Mouse (Mus musculus): ENCODE data around the gene Bag2. TPM values are rescaled to one million over a fixed set of nuclear protein-coding genes. Genes with fewer than 3 reads are reported as not detected.
"Not testable (repeated sequence)": the region's sequence is repeated elsewhere in the genome, so short reads cannot be mapped to it uniquely, and the experiment has no call there.

The Bag2 gene
- polyA plus RNA-seq, 1 experiment from 2014 or later, result 18.5 TPM

DNA sequence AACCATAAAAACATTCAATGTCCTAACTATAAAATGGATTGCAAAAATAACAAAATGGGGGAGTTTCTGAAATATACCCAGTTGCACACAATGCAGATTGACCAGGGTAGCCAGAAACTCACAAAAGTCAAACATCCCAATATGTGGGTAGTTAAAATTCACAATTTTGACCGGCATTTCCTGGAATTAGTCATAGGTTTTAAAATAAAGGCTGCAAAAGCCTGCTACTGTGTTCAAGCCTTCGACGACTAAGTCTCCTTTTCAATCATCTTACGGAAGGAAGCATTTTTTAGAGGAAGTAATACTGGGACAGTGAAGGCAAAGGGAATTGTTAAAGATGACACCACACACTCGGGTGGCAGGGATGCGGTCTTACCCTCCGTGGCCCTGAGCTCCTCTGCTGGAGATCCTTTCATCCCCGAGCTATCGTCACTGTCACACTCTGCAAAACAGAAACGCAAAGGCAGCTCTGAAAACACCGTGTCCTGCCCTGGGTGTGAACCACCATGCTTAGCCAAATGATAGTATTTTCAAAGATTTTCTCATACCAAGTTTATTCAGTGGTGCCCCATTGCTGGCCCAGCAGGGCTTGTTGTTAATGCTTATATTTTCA lies 8.0 kb upstream of the Bag2 start:
- Histone ChIP-seq H3K4me1 (replicated peaks) (no peaks in the 10 kb centered on the region), H3K4me2 (replicated peaks) (no peak overlapping the region), H3K9ac (replicated peaks) (no peak overlapping the region), H3K27ac (no peak overlapping the region), H3K9me3 (no peaks in the 10 kb centered on the region), H3K36me3 (peaks cover 39% of the 10 kb centered on the region), H3K27me3 (no peaks in the 10 kb centered on the region), H3K4me3 (replicated peaks) (no peak overlapping the region)
- 84% methylated on average over 11 of the region's 11 CpGs for WGBS
- ATAC-seq, result no peak

DNA sequence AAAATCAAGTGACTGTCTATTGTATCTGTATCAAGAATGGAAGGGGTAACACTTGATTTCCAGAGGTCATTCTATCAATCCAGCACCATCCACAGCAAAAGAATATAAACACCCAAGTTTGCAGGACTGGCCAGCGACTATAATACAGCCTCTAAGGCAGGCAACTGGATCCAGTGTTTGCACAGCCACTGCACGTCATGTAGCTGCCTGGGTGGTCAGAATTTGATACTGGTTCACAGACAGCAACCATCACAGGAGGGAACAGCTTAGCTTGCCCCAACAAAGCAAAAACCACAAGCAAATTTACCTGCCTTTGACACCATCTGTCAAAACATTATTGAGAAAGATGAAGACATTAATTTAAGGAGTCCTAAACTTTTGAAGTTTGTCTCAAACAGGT lies 6.2 kb upstream of the Bag2 start:
- no peak overlapping the region for H3K9ac ChIP-seq (replicated peaks)
- no peak for ATAC-seq
- WGBS, result 72% methylated on average over 2 of the region's 2 CpGs
- no peak overlapping the region for H3K4me2 ChIP-seq (replicated peaks)
- H3K4me3 ChIP-seq (replicated peaks), result no peak overlapping the region
- no peak overlapping the region for H3K27ac ChIP-seq
- H3K9me3 ChIP-seq, result no peaks in the 10 kb centered on the region
- H3K4me1 ChIP-seq (replicated peaks), result no peaks in the 10 kb centered on the region
- no peaks in the 10 kb centered on the region for H3K27me3 ChIP-seq
- H3K36me3 ChIP-seq, result peaks cover 28% of the 10 kb centered on the region

DNA sequence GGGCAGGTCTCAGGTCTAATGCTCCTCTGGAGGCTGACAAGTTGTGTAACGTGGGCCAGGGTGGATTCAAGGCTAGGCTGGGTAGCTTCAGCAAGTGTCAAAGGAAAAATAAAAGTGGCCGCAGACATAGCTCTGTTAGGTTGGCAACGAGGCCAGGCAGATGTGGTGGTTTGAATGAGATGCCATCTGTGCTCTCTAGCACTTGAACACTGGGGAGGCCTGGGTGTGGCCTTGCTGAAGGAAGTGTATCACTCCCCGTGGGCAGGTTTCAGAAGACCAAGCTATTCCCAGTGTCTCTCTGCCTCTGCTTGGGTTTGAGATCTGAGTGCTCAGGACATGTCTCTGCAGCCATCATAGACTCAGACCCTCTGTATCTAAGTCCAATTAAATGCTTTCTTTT lies 893 bp upstream of the Bag2 start:
- Histone ChIP-seq H3K4me1 (replicated peaks) (peaks cover 21% of the 10 kb centered on the region), H3K4me3 (replicated peaks) (no peak overlapping the region), H3K4me2 (replicated peaks) (no peak overlapping the region), H3K9ac (replicated peaks) (no peak overlapping the region), H3K27ac (no peak overlapping the region), H3K9me3 (no peaks in the 10 kb centered on the region), H3K36me3 (peaks cover 11% of the 10 kb centered on the region), H3K27me3 (no peaks in the 10 kb centered on the region)
- 60% methylated on average over 4 of the region's 4 CpGs for WGBS
- ATAC-seq, result 0 out of 2 replicates have a peak, but pooled peaks have one; percentile 1

- 7% methylated on average over 14 of the region's 14 CpGs for WGBS
- Histone ChIP-seq H3K27ac (no peak overlapping the region), H3K9ac (replicated peaks) (peak overlapping the region; percentile 81), H3K4me3 (replicated peaks) (peak overlapping the region; percentile 62), H3K36me3 (peaks cover 4% of the 10 kb centered on the region; the same call in 1 of the 2 replicates), H3K4me2 (replicated peaks) (peak overlapping the region; percentile 97), H3K4me1 (replicated peaks) (peaks cover 21% of the 10 kb centered on the region), H3K9me3 (no peaks in the 10 kb centered on the region), H3K27me3 (no peaks in the 10 kb centered on the region)
- ATAC-seq, result peak; percentile 66; the same call in 1 of the 2 replicates
Observed at GRCm38 (mm10) chr1:33757033-33757413, 572 bp downstream of the Bag2 start.

- H3K4me1 ChIP-seq (replicated peaks), result peaks cover 21% of the 10 kb centered on the region
- peaks cover 4% of the 10 kb centered on the region; the same call in 1 of the 2 replicates for H3K36me3 ChIP-seq
- ATAC-seq, result no peak
- 34% methylated on average over 18 of the region's 18 CpGs for WGBS
- no peak overlapping the region for H3K27ac ChIP-seq
- no peaks in the 10 kb centered on the region for H3K9me3 ChIP-seq
- H3K4me2 ChIP-seq (replicated peaks), result peak overlapping the region; percentile 97
- H3K9ac ChIP-seq (replicated peaks), result peak overlapping the region; percentile 81; the same call in 1 of the 2 replicates
- H3K4me3 ChIP-seq (replicated peaks), result peak overlapping the region; percentile 62
- H3K27me3 ChIP-seq, result no peaks in the 10 kb centered on the region
Observed at GRCm38 (mm10) chr1:33756258-33757032, 1.1 kb downstream of the Bag2 start.

GRCm38 (mm10) chr1:33755799-33756198 lies 1.8 kb downstream of the Bag2 start:
- H3K4me2 ChIP-seq (replicated peaks), result no peak overlapping the region

DNA sequence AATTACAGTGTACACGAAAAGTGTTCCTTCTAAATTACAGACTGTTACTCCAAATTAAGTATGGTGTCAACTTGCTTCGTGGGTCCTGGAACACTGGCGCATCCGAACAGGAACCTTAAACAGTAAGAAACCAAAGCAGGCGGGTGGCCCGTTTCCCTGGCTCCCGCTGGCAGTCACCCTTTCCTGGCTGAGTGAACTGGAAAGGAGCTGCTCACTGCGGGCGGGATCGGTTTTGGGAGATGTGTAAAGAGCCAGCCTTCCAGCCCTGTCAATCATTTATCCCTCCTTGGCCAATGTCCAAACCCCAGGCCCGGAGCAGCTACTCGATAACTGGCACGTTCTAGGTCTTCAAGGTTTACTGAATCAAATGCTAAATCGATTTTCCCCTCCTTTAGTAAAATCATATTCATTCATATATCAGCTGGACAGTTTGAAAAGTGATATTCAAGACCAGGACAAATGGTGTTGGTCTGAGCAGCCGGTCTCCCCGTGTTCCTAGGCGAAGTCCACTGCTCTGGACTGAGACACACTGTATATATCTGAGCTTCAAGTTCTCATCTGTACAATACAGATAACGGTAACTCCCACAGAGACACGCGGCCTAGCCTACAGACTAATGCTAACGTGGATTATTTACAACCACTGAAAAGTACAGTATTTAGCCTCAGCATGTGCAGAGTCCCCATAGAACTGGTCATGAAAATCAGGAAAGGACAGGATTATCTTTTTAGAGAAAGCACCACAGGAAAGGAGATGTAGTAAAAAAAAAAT lies 2.4 kb downstream of the Bag2 start:
- 86% methylated on average over 21 of the region's 21 CpGs for WGBS
- Histone ChIP-seq H3K9me3 (no peaks in the 10 kb centered on the region), H3K4me1 (replicated peaks) (peaks cover 21% of the 10 kb centered on the region), H3K4me2 (replicated peaks) (no peak overlapping the region), H3K4me3 (replicated peaks) (no peak overlapping the region), H3K36me3 (peaks cover under 1% of the 10 kb centered on the region; the same call in 1 of the 2 replicates), H3K27me3 (no peaks in the 10 kb centered on the region), H3K27ac (no peak overlapping the region), H3K9ac (replicated peaks) (no peak overlapping the region)
- ATAC-seq, result no peak

More at GRCm38 (mm10) chr1:33755799-33756198, 1.8 kb downstream of the Bag2 start:
- Histone ChIP-seq H3K27me3 (no peaks in the 10 kb centered on the region), H3K4me3 (replicated peaks) (no peak overlapping the region), H3K9ac (replicated peaks) (no peak overlapping the region), H3K27ac (no peak overlapping the region), H3K36me3 (peaks cover 4% of the 10 kb centered on the region; the same call in 1 of the 2 replicates), H3K4me1 (replicated peaks) (peaks cover 21% of the 10 kb centered on the region), H3K9me3 (no peaks in the 10 kb centered on the region)
- 82% methylated on average over 7 of the region's 7 CpGs for WGBS
- no peak for ATAC-seq

DNA sequence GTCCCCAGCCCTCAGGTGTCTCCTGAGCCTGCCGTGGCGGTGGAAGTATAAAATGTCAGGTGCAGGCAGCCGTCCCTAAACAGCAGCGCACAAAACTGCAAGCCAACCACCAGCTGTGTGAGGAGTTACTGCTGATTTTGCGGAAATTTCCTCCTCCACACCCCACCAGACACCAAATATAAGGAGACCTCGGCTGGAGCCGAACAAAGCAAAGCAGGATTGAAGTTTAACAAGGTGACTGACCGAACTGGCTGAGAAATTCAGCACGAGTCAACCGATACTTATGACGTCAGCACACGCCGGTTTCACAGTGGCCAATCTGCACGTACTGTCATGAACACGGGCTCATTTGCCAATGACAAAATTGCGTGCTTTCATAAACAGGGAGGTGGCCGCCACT lies 3.5 kb downstream of the Bag2 start:
- Histone ChIP-seq H3K4me2 (replicated peaks) (no peak overlapping the region), H3K27ac (no peak overlapping the region), H3K9me3 (no peaks in the 10 kb centered on the region), H3K9ac (replicated peaks) (no peak overlapping the region), H3K4me1 (replicated peaks) (peaks cover 21% of the 10 kb centered on the region), H3K36me3 (no peaks in the 10 kb centered on the region), H3K27me3 (no peaks in the 10 kb centered on the region), H3K4me3 (replicated peaks) (no peak overlapping the region)
- ATAC-seq, result no peak
- 94% methylated on average over 17 of the region's 17 CpGs for WGBS

DNA sequence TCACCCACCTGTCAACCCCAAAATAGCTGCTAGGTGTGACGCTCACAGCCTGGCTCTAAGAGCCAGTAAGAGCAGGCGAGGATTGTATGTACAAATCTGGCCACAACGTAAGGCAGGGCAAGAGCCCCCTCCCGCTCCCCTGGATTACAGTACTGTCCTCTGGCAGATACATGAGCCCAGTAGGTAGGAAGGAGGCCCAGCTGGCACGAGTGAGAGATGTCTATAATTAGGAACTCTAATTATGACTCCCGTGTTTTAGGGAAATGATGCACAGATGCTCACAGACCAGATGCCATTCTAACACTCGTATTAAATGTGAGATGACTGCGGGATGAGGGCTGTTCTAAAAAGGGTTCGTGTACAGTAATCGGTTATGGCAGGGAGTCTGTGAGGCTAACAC lies 6.3 kb downstream of the Bag2 start:
- Histone ChIP-seq H3K9me3 (no peaks in the 10 kb centered on the region), H3K36me3 (0 out of 2 replicates have a peak, but pooled peaks cover 4% of the 10 kb centered on the region), H3K4me2 (replicated peaks) (no peak overlapping the region), H3K9ac (replicated peaks) (no peak overlapping the region), H3K4me3 (replicated peaks) (no peak overlapping the region), H3K4me1 (replicated peaks) (peaks cover 5% of the 10 kb centered on the region; the same call in 1 of the 2 replicates), H3K27ac (no peak overlapping the region), H3K27me3 (no peaks in the 10 kb centered on the region)
- 77% methylated on average over 10 of the region's 10 CpGs for WGBS
- peak; percentile 53 for ATAC-seq

- H3K4me3 ChIP-seq (replicated peaks); H3K9ac ChIP-seq (replicated peaks); H3K27ac ChIP-seq; ATAC-seq; H3K27me3 ChIP-seq; H3K4me2 ChIP-seq (replicated peaks); H3K9me3 ChIP-seq; H3K4me1 ChIP-seq (replicated peaks): not testable (repeated sequence)
- H3K36me3 ChIP-seq, result peaks cover 11% of the 10 kb centered on the region; the same call in 1 of the 2 replicates
- WGBS, result 91% methylated on average over 3 of the region's 4 CpGs
Observed at GRCm38 (mm10) chr1:33749709-33750108, 7.9 kb downstream of the Bag2 start.

GRCm38 (mm10) chr1:33749109-33749508 lies 8.5 kb downstream of the Bag2 start:
- Histone ChIP-seq H3K4me1 (replicated peaks) (no peaks in the 10 kb centered on the region), H3K27me3 (no peaks in the 10 kb centered on the region), H3K36me3 (peaks cover 11% of the 10 kb centered on the region; the same call in 1 of the 2 replicates), H3K9ac (replicated peaks) (no peak overlapping the region), H3K9me3 (no peaks in the 10 kb centered on the region), H3K4me2 (replicated peaks) (no peak overlapping the region), H3K4me3 (replicated peaks) (no peak overlapping the region), H3K27ac (no peak overlapping the region)
- 97% methylated on average over 11 of the region's 11 CpGs for WGBS
- no peak for ATAC-seq

DNA sequence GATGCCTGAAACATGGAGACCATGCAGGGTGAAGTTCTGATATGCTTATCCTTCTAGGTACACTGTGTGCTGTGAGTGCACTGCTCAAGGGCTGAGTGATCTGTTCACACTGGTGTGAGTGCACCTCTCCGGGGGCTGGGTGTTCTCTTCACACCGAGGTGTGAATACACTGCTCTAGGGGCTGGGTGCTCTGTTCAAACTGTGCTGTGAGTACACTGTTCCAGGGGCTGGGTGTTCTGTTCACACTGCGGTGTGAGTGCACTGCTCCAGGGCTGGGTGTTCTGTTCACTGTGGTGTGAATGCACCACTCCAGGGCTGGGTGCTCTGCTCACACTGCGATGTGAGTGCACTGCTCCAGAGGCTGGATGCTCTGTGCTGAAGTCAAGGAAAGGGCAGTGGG lies 11.7 kb downstream of the Bag2 start:
- H3K4me1 ChIP-seq (replicated peaks), result no peaks in the 10 kb centered on the region
- H3K27me3 ChIP-seq, result no peaks in the 10 kb centered on the region
- H3K4me3 ChIP-seq (replicated peaks), result no peak overlapping the region
- peaks cover 21% of the 10 kb centered on the region; the same call in 1 of the 2 replicates for H3K36me3 ChIP-seq
- ATAC-seq, result peak; percentile 35; the same call in 1 of the 2 replicates
- H3K9me3 ChIP-seq, result no peaks in the 10 kb centered on the region
- WGBS, result 96% methylated on average over 4 of the region's 4 CpGs
- no peak overlapping the region for H3K9ac ChIP-seq (replicated peaks)
- no peak overlapping the region for H3K27ac ChIP-seq
- no peak overlapping the region for H3K4me2 ChIP-seq (replicated peaks)
